Mouse (Mus musculus) granulocyte monocyte progenitor cell, adult 5-6 weeks (primary cell): ENCODE data around the gene Elovl7. TPM values are rescaled to one million over a fixed set of nuclear protein-coding genes. Genes with fewer than 3 reads are reported as not detected.
A peak's percentile ranks its signal among the peaks of the same experiment; 100 is the strongest.

Experiments used
- ATAC-seq: replicated peaks from 2 replicates; pipeline ENCODE4 v1.8.0; 2016; ENCODE audit warnings: mild to moderate bottlenecking, moderate TSS enrichment, inconsistent platforms; ENCODE audit not compliant: poor library complexity, severe bottlenecking
- total RNA-seq, 2 experiments: library from RNA; stranded (forward) in 1 of 2; stranded (reverse) in 1 of 2; fragments of 200-712, 200-1000 nt in 1 of 2; fragments of >200 nt in 1 of 2; fragmentation: Nextera tagmentation in 1 of 2; gene quantifications; 2 replicates each; pipeline ENCODE4 v1.2.3; 2014 to 2017

Elovl7 gene
- total RNA-seq, 2 experiments from 2014 or later, result 2.1 to 7.5 TPM

GRCm38 (mm10) chr13:108229634-108230330 lies 15.6 kb downstream of the Elovl7 start:
- ATAC-seq, result no peak

- no peak for ATAC-seq
These were observed 25.8 kb downstream of the Elovl7 start for GRCm38 (mm10) chr13:108240012-108240411.

DNA sequence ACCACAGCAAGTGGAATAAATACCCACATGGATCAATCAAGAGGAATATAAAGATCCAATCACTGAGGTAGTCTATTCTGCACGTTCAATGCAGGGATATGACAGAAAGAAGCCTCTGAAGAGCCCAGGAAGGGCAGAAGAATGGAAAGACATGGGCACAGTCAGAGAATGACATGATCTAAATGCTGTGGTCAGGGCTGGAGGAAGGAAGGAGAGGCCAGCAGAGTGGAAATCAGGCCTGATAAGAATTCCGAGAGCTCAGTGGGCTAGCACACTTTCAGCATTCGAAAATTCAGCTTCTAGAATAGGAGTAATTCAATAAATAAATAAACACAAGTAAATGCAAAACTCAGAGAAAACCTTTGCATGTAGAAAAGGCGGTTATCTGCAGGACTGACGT lies 27.5 kb downstream of the Elovl7 start:
- no peak for ATAC-seq

DNA sequence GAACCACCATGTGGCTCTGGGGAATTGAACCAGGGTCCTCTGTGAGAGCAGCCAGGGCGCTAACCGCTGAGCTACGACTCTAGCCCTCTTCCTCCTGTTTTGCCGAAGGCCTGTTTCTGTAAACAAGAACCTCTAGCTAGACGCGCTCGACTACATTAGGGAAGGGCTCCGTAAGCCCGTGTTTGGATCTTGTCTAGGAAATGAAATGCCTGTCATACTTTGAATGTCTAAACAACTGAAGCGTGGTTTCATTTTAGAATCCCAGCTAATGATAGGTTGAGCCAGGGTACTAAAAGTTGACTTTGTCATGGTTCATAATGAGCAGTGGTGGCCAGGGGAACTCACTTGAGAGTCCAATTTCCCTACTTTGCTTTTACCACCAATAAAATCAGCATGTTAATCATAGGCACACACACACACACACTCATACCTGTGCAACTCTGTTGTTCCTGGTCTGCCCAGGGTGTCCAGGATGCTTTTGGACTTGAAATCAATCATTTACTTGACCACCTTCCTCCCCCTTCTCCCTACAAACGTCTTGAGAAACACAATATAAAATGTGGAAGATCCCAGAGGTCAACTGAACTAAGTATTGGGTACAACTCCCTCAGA lies 31.0 kb downstream of the Elovl7 start:
- ATAC-seq, result no peak

DNA sequence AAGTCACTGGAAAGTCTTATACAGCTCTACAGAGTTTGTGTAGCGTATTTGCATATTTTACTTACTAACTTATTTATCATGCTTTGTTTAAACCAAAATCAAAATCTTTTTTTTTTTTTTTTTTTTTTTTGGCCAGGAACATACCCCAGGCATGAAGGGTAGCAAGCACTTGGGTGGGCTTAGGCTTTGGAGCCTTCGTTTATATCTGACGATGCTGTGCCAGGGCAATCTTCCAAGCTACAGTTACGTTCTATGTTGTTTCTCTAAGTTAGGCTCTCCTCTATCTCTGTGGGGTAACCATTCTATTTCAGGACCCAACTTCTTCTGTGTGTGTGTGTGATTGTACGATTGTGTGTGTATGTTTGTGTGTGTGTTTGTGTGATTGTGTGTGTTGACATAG lies 36.9 kb downstream of the Elovl7 start:
- no peak for ATAC-seq

DNA sequence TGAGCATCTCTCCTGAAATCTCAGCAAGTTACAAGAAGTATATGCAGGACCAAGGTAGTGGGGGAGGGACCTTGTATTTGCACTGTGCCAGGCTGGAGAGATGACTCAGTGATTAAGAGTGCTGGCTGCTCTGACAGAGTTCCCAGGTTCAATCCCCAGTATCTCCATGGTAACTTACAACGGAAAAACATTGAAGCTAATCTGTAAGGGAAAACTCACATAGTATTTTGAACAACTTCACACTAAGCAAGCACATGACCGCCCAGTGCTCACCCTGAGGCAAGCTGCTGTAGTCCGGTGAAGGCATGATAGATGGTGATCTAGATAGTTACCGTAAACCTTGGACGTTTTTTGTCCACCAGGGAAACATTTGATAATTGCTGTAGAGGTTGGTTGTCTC lies 39.8 kb downstream of the Elovl7 start:
- ATAC-seq, result no peak

DNA sequence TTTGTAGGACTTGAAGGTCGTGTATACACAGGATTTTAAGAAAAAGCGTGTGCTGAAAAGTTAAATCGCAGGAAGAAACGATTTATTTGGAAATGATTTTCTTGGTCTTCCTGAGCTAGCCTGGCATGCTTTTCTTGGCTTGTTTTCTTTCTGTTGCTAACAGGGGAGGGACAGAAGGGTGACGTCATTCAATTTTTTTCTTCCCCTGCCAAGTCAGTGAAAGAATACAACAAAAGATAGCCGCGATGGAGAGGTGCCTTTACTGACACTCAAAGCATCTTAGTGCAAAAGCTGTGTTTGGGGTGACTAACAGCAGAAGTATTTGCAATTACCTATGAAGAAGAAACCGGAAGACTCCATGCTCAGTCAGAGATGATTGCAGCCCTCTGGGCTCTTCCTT lies 48.8 kb downstream of the Elovl7 start:
- ATAC-seq, result no peak

GRCm38 (mm10) chr13:108265394-108265793 lies 51.2 kb downstream of the Elovl7 start:
- no peak for ATAC-seq

GRCm38 (mm10) chr13:108267841-108268634 lies 53.8 kb downstream of the Elovl7 start:
- peak; percentile 97 for ATAC-seq

- no peak for ATAC-seq
These were observed 57.4 kb downstream of the Elovl7 start for GRCm38 (mm10) chr13:108271458-108272148.

DNA sequence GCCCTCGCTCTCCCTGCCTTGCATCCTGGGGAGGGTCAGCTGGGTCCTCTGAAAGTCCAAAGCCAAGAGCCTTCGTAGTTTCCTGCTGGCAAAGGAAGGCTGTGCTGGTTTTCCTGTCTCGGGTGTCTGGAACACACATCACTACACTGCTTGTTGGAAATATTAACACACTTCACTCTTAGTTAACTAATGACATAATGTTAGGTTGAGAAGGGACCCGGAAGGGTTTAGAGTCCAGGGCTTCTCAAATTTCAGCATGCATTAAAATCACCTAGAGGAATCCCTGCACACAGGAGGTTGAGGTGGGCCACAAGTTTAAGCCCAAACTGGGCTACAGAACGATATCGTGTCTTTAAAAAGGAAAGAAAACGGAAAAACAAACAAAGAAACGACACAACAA lies 58.1 kb downstream of the Elovl7 start:
- no peak for ATAC-seq

DNA sequence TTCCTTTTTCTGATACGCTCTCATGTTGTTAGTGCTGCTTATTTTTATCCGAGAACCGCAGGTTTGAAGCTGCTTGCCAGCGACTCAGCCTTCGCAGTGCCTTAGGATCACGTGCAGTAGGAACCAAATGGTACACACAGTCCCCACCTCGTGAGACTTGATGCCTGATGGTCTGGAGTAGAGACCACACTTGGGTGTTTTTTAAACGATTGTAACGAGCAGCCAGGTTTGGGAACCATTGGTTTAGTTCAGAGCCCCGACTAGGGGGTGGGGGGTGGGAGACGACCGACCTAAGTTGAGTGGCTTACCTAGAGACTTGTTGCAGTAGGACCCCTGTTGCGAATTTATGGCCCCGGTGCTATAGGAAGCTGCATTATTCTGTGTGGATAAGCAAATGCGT lies 58.8 kb downstream of the Elovl7 start:
- no peak for ATAC-seq

- ATAC-seq, result no peak
These were observed 59.3 kb downstream of the Elovl7 start for GRCm38 (mm10) chr13:108273456-108273855.

DNA sequence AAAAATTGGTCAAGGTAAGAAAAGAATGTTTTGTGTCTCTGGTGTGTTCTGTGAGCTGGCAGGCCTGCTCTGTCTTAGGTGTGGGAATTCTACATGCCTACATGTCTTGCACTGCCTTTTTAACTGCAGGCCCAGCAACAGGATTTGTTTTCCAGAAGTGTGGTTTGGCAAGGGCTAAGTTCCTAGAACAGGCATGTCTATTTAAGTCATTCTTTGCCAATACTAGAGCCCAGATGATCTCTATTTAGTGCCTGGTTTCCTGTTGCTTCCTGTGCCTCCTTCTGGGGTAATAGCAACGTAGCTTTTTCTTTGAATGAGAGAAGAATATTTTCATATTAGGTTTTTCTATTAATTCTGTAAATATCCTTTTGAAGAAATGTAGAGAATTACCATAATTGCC lies 62.4 kb downstream of the Elovl7 start:
- ATAC-seq, result peak; percentile 70

DNA sequence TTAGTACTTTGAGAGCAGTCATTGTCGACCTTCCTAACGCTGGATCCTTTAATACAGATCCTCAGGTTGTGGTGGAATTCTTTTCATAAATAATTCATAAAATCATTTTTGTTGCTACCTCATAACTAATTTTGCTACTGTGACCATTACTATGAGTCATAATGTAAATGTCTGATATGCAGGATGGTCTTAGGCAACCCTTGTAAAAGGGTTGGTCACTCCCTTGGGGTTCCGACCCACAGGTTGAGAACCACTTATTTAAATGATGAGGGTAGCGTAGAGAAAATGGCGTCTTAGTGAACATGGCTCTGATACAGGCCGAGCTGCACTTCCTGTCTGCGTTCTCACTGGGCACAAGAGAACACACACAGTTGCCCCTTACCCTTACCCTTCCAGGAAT lies 63.1 kb downstream of the Elovl7 start:
- ATAC-seq, result peak; percentile 37

GRCm38 (mm10) chr13:108278592-108278991 lies 64.4 kb downstream of the Elovl7 start:
- ATAC-seq, result no peak

GRCm38 (mm10) chr13:108284312-108284711 lies 70.1 kb downstream of the Elovl7 start:
- ATAC-seq, result peak; percentile 79

DNA sequence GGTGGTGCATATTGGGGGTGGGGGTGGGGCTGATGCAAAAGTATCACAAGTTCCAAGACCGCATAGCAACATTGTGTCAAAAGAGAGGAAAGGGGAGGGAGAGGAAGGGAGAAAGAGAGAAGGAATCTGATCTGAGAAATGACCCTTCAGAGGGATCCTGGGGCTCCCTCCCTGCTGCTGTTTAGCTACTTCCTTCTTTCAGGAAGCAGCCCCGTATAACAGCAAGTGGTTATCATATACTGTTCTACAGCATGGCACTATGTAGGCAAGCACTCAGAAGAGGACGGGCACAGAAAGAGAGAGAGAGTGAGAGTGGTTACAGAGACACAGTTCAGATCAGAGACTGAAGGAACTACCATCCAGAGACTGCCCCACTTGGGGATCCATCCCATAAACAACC lies 73.7 kb downstream of the Elovl7 start:
- ATAC-seq, result peak; percentile 72

DNA sequence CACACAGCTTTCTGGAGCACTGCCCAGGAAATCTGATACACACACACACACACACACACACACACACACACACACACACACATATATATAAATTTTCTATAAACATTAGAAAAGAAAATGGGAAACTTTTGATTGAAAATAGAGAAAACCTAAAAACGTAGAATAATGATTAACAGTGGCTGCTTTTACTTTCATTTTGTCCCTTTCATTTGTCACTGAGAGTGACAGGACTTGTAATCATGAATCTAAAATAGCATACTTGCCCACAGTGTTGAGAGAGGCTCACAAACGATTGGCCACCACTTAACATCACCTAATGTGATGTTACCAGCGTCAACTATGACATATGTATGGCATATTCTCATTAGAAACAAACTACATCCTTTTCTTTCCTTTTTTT lies 75.2 kb downstream of the Elovl7 start:
- no peak for ATAC-seq

DNA sequence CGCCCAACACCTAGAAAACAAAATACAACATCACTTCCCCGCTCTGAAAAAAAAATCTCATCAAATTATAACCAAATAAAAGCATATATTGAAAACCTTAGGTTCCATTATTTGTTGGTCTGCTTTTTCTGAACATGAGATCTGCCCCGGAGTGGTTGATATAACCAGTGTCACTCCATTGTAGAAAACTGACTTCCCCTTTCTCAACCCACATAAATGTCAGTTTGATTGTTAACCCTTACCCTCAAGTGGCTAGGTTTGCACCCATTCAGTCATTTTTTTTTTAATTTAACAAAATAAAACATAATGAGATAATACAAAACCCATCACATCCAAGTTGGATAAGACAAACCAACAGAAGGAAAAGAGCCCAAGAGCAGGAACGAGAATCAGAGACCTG lies 76.1 kb downstream of the Elovl7 start:
- ATAC-seq, result peak; percentile 67
